Mouse (Mus musculus): Measurements from ENCODE around the gene Epn1. TPM values are rescaled to one million over a fixed set of nuclear protein-coding genes. Genes with fewer than 3 reads are reported as not detected.
"Not testable (repeated sequence)": the region's sequence is repeated elsewhere in the genome, so short reads cannot be mapped to it uniquely, and the experiment has no call there.

Epn1 gene
- polyA plus RNA-seq, 1 experiment from 2014 or later: 55.3 TPM

- Histone ChIP-seq H3K4me2 (replicated peaks; ENCODE audit: low read depth, low read length) (peak within 1 kb of the TSS; percentile 47), H3K27me3 (ENCODE audit: control insufficient read depth, insufficient read depth, low read length) (peaks cover 13% of the 10 kb centered on the region), H3K9me3 (ENCODE audit: control insufficient read depth, low read length) (no peaks in the 10 kb centered on the region), H3K4me3 (ENCODE audit: low read depth, low read length) (peak within 1 kb of the TSS; percentile 79), H3K36me3 (ENCODE audit: control insufficient read depth, insufficient read depth, low read length) (0 out of 2 replicates have a peak, but pooled peaks cover under 1% of the 10 kb centered on the region), H3K4me1 (replicated peaks; ENCODE audit: control insufficient read depth, insufficient read depth, low read length) (peaks cover 4% of the 10 kb centered on the region; the same call in 1 of the 2 replicates), H3K9ac (ENCODE audit: low read depth, low read length) (peak within 1 kb of the TSS; percentile 94), H3K27ac (ENCODE audit: low read depth, low read length) (peak within 1 kb of the TSS; percentile 98)
- DNase-seq (ENCODE audit: low spot score): peak; percentile 93
- ATAC-seq (ENCODE audit: low FRiP score): peak; percentile 87
- under 1% methylated on average over 47 of the region's 65 CpGs for WGBS
These were observed 18.2 kb upstream of the Epn1 start, which contains the start of gene U2af2 for GRCm38 (mm10) chr7:5061774-5062359. U2af2 (plus strand) TSS chr7:5062143.

- H3K9ac ChIP-seq (ENCODE audit: low read depth, low read length): peak overlapping the region; percentile 94
- peaks cover 2% of the 10 kb centered on the region; the same call in 1 of the 2 replicates for H3K4me1 ChIP-seq (replicated peaks; ENCODE audit: control insufficient read depth, insufficient read depth, low read length)
- peak; percentile 57 for ATAC-seq (ENCODE audit: low FRiP score)
These were observed 17.6 kb upstream of the Epn1 start for GRCm38 (mm10) chr7:5062360-5063001.

GRCm38 (mm10) chr7:5064886-5065285 is 15.1 kb upstream of the Epn1 start:
- Histone ChIP-seq H3K27ac (ENCODE audit: low read depth, low read length) (no peak overlapping the region), H3K4me2 (replicated peaks; ENCODE audit: low read depth, low read length) (no peak overlapping the region), H3K9me3 (ENCODE audit: control insufficient read depth, low read length) (no peaks in the 10 kb centered on the region), H3K4me3 (ENCODE audit: low read depth, low read length) (no peak overlapping the region), H3K36me3 (ENCODE audit: control insufficient read depth, insufficient read depth, low read length) (peaks cover 8% of the 10 kb centered on the region; the same call in 1 of the 2 replicates), H3K4me1 (replicated peaks; ENCODE audit: control insufficient read depth, insufficient read depth, low read length) (peaks cover 2% of the 10 kb centered on the region; the same call in 1 of the 2 replicates), H3K27me3 (ENCODE audit: control insufficient read depth, insufficient read depth, low read length) (no peaks in the 10 kb centered on the region), H3K9ac (ENCODE audit: low read depth, low read length) (no peak overlapping the region)
- no peak for ATAC-seq (ENCODE audit: low FRiP score)
- WGBS: 96% methylated on average over 6 of the region's 6 CpGs
- DNase-seq (ENCODE audit: low spot score): no peak

More at GRCm38 (mm10) chr7:5062360-5063001, 17.6 kb upstream of the Epn1 start:
- Histone ChIP-seq H3K27me3 (ENCODE audit: control insufficient read depth, insufficient read depth, low read length) (peaks cover 7% of the 10 kb centered on the region), H3K27ac (ENCODE audit: low read depth, low read length) (peak overlapping the region; percentile 98), H3K9me3 (ENCODE audit: control insufficient read depth, low read length) (no peaks in the 10 kb centered on the region), H3K36me3 (ENCODE audit: control insufficient read depth, insufficient read depth, low read length) (0 out of 2 replicates have a peak, but pooled peaks cover 3% of the 10 kb centered on the region), H3K4me2 (replicated peaks; ENCODE audit: low read depth, low read length) (peak overlapping the region; percentile 47), H3K4me3 (ENCODE audit: low read depth, low read length) (peak overlapping the region; percentile 79)
- under 1% methylated on average over 32 of the region's 51 CpGs for WGBS
- DNase-seq (ENCODE audit: low spot score): peak; percentile 88

- peaks cover 36% of the 10 kb centered on the region for H3K36me3 ChIP-seq (ENCODE audit: control insufficient read depth, insufficient read depth, low read length)
- H3K4me1 ChIP-seq (replicated peaks; ENCODE audit: control insufficient read depth, insufficient read depth, low read length): no peaks in the 10 kb centered on the region
These were observed 6.4 kb upstream of the Epn1 start for GRCm38 (mm10) chr7:5073586-5073985.

GRCm38 (mm10) chr7:5074984-5075383 is 5.1 kb upstream of the Epn1 start:
- no peaks in the 10 kb centered on the region for H3K4me1 ChIP-seq (replicated peaks; ENCODE audit: control insufficient read depth, insufficient read depth, low read length)
- no peak overlapping the region for H3K4me3 ChIP-seq (ENCODE audit: low read depth, low read length)
- ATAC-seq (ENCODE audit: low FRiP score): no peak
- peaks cover 36% of the 10 kb centered on the region for H3K36me3 ChIP-seq (ENCODE audit: control insufficient read depth, insufficient read depth, low read length)
- H3K27ac ChIP-seq (ENCODE audit: low read depth, low read length): no peak overlapping the region
- no peak overlapping the region for H3K9ac ChIP-seq (ENCODE audit: low read depth, low read length)
- no peaks in the 10 kb centered on the region for H3K27me3 ChIP-seq (ENCODE audit: control insufficient read depth, insufficient read depth, low read length)
- H3K9me3 ChIP-seq (ENCODE audit: control insufficient read depth, low read length): no peaks in the 10 kb centered on the region
- no peak for DNase-seq (ENCODE audit: low spot score)
- 96% methylated on average over 5 of the region's 5 CpGs for WGBS
- H3K4me2 ChIP-seq (replicated peaks; ENCODE audit: low read depth, low read length): no peak overlapping the region

More at GRCm38 (mm10) chr7:5073586-5073985, 6.4 kb upstream of the Epn1 start:
- H3K9ac ChIP-seq (ENCODE audit: low read depth, low read length): no peak overlapping the region
- no peak overlapping the region for H3K4me2 ChIP-seq (replicated peaks; ENCODE audit: low read depth, low read length)
- WGBS: 90% methylated on average over 1 of the region's 1 CpGs
- no peak overlapping the region for H3K4me3 ChIP-seq (ENCODE audit: low read depth, low read length)
- no peaks in the 10 kb centered on the region for H3K27me3 ChIP-seq (ENCODE audit: control insufficient read depth, insufficient read depth, low read length)
- ATAC-seq (ENCODE audit: low FRiP score): no peak
- no peaks in the 10 kb centered on the region for H3K9me3 ChIP-seq (ENCODE audit: control insufficient read depth, low read length)
- no peak for DNase-seq (ENCODE audit: low spot score)
- no peak overlapping the region for H3K27ac ChIP-seq (ENCODE audit: low read depth, low read length)

GRCm38 (mm10) chr7:5076931-5077330 is 3.1 kb upstream of the Epn1 start:
- Histone ChIP-seq H3K4me3 (ENCODE audit: low read depth, low read length) (no peak overlapping the region), H3K36me3 (ENCODE audit: control insufficient read depth, insufficient read depth, low read length) (peaks cover 22% of the 10 kb centered on the region), H3K9me3 (ENCODE audit: control insufficient read depth, low read length) (no peaks in the 10 kb centered on the region), H3K9ac (ENCODE audit: low read depth, low read length) (no peak overlapping the region), H3K4me2 (replicated peaks; ENCODE audit: low read depth, low read length) (no peak overlapping the region), H3K4me1 (replicated peaks; ENCODE audit: control insufficient read depth, insufficient read depth, low read length) (no peaks in the 10 kb centered on the region), H3K27ac (ENCODE audit: low read depth, low read length) (no peak overlapping the region), H3K27me3 (ENCODE audit: control insufficient read depth, insufficient read depth, low read length) (no peaks in the 10 kb centered on the region)
- 88% methylated on average over 2 of the region's 2 CpGs for WGBS
- DNase-seq (ENCODE audit: low spot score): no peak
- ATAC-seq (ENCODE audit: low FRiP score): no peak

- ATAC-seq (ENCODE audit: low FRiP score): peak; percentile 59
- H3K4me1 ChIP-seq (replicated peaks; ENCODE audit: control insufficient read depth, insufficient read depth, low read length); H3K27me3 ChIP-seq (ENCODE audit: control insufficient read depth, insufficient read depth, low read length); DNase-seq (ENCODE audit: low spot score); H3K9ac ChIP-seq (ENCODE audit: low read depth, low read length); H3K9me3 ChIP-seq (ENCODE audit: control insufficient read depth, low read length): not testable (repeated sequence)
- Histone ChIP-seq H3K4me2 (replicated peaks; ENCODE audit: low read depth, low read length) (peak overlapping the region; percentile 84; the same call in 1 of the 2 replicates), H3K4me3 (ENCODE audit: low read depth, low read length) (peak overlapping the region; percentile 99), H3K36me3 (ENCODE audit: control insufficient read depth, insufficient read depth, low read length) (peaks cover 14% of the 10 kb centered on the region), H3K27ac (ENCODE audit: low read depth, low read length) (peak overlapping the region; percentile 51; the same call in 1 of the 2 replicates)
- WGBS: 39% methylated on average over 7 of the region's 13 CpGs
These were observed 548 bp upstream of the Epn1 start for GRCm38 (mm10) chr7:5079365-5080009.

GRCm38 (mm10) chr7:5080815-5081214 is 780 bp downstream of the Epn1 start:
- H3K4me1 ChIP-seq (replicated peaks; ENCODE audit: control insufficient read depth, insufficient read depth, low read length): no peaks in the 10 kb centered on the region
- H3K9me3 ChIP-seq (ENCODE audit: control insufficient read depth, low read length): no peaks in the 10 kb centered on the region
- peak overlapping the region; percentile 84 for H3K4me2 ChIP-seq (replicated peaks; ENCODE audit: low read depth, low read length)
- peaks cover 12% of the 10 kb centered on the region for H3K36me3 ChIP-seq (ENCODE audit: control insufficient read depth, insufficient read depth, low read length)
- H3K27me3 ChIP-seq (ENCODE audit: control insufficient read depth, insufficient read depth, low read length): no peaks in the 10 kb centered on the region
- H3K4me3 ChIP-seq (ENCODE audit: low read depth, low read length): peak overlapping the region; percentile 99
- WGBS: 20% methylated on average over 6 of the region's 6 CpGs
- H3K27ac ChIP-seq (ENCODE audit: low read depth, low read length): 0 out of 2 replicates have a peak overlapping the region, but pooled peaks have one; percentile 30
- no peak for DNase-seq (ENCODE audit: low spot score)
- no peak for ATAC-seq (ENCODE audit: low FRiP score)
- peak overlapping the region; percentile 97 for H3K9ac ChIP-seq (ENCODE audit: low read depth, low read length)
